Mouse (Mus musculus) common myeloid progenitor, adult 5-6 weeks (primary cell): ENCODE measurements around the gene Fst. TPM values are rescaled to one million over a fixed set of nuclear protein-coding genes. Genes with fewer than 3 reads are reported as not detected.

Source experiments
- ATAC-seq: replicated peaks from 2 replicates; pipeline ENCODE4 v1.8.0; 2016; ENCODE audit warnings: low read depth, mild to moderate bottlenecking, moderate TSS enrichment, inconsistent platforms; ENCODE audit not compliant: poor library complexity, severe bottlenecking
- total RNA-seq: library from RNA; stranded (forward); fragments of 200-1000, 187-1606 nt; gene quantifications from 2 replicates; pipeline ENCODE4 v1.2.3, GENCODE M21; 2017

The Fst gene
- total RNA-seq, 1 experiment from 2014 or later = not detected

- no peak for ATAC-seq
Observed at GRCm38 (mm10) chr13:114420235-114420634, 38.5 kb downstream of the Fst start.

DNA sequence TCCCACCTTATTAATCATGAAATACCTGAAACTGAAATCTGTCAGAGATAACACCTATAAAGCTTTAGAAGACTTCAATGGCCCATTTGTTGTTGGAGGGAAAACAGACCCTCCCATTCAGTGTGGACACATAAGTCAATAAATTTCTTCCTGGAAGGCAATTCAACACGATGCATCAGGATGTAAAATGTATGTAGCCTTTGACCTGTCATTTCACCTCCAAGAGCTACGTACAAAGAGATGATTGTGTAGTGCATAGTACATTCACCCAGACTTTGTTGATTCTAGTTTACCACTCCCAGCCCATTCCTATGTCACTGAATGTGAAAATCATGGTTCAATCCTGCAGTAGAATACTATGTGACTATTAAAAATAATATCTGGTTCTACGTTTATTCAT, 39.4 kb downstream of the Fst start:
- ATAC-seq = no peak

GRCm38 (mm10) chr13:114412326-114412725, 46.4 kb downstream of the Fst start:
- no peak for ATAC-seq

DNA sequence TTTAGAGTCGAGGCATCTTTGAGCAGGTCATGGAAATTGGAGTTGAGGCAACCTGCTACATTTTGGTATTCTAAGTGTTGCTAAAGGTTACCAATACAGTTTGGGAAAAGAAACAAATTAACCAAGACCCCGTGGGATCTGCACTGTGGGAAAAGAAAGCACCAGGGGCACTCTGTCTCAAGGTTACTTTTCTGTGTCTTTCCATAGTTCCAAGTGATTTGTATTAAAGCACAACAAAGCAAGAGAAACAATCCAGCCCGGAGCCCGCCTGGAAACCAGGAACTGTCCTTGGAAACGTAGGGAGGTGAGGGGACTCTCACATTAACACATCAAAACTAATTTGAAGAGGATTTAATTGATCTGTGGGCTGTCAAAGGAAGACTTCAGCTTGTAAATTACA, 51.9 kb downstream of the Fst start:
- ATAC-seq = no peak

- no peak for ATAC-seq
Observed at GRCm38 (mm10) chr13:114406424-114406823, 52.3 kb downstream of the Fst start.

DNA sequence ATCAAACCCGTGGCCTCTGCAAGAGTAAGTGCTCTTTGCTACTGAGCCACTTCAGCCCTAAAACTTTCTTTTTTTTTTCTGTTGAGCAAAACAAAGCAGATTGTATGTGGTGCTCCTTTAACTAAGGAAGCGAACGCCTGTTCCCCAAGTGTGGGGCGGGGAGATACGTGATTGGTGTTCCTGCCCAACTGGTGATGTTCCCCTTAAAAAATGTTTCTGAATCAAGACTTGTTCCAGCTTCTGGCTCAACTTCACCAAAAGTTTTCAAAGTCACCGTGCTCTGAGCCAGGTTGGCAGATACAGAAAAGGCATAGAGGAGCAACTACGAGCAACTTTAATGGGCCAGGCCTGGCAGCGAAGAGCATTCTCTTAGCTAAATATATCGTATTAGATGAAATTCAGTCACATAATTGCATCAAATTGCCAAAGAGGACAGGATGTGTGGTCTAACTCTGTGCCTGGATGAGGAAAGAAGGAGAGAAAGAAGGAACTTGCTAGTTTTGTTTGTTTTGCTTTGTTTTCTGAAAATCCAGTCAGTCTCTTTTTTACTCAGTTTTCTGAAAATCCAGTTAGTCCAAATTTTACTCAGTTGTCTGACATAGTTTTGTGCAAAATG, 53.5 kb downstream of the Fst start:
- peak; percentile 36; the same call in 1 of the 2 replicates for ATAC-seq

Other genes starting within 250 kb of the Fst start
- 148 TPM in 2 replicates for gene Ndufs4, start 70.7 kb downstream of the Fst start, total RNA-seq